Mouse (Mus musculus): ENCODE data around the gene Gpcpd1. TPM values are rescaled to one million over a fixed set of nuclear protein-coding genes. Genes with fewer than 3 reads are reported as not detected.
A peak's percentile ranks its signal among the peaks of the same experiment; 100 is the strongest.

Gene Gpcpd1
- polyA plus RNA-seq, 1 experiment from 2014 or later = 33.1 TPM

DNA sequence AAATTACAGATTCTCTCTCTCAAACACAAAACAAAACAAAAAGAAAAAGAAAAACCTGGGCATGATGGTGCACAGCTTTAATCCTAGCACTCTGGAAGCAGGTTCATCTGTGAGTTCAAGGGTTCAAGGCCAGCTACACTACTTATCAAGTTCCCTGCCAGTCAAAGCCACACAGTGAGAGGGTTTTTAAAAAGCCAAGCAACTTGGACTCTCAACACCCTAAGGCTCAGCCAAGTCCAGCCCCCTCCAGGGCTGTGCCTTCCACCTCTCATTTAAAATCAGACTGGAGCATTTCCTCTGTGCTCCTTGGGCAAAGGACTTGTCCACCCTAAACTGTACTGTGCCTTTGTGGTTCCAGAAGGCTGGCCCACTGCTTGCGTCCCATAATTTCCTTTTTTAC lies 3.3 kb downstream of the Gpcpd1 start:
- Histone ChIP-seq H3K27me3 (ENCODE audit: insufficient read depth, low read length) (no peaks in the 10 kb centered on the region), H3K9me3 (ENCODE audit: low read depth, low read length) (no peaks in the 10 kb centered on the region), H3K4me3 (ENCODE audit: low read depth, low read length) (no peak overlapping the region), H3K4me2 (no peak overlapping the region), H3K27ac (ENCODE audit: low read depth) (no peak overlapping the region), H3K4me1 (ENCODE audit: insufficient read depth) (no peaks in the 10 kb centered on the region; the same call in 1 of the 2 replicates), H3K36me3 (ENCODE audit: insufficient read depth) (no peaks in the 10 kb centered on the region), H3K9ac (no peak overlapping the region)
- ATAC-seq (ENCODE audit: insufficient read depth) (no peak), DNase-seq (no peak)
- WGBS = 86% methylated on average over 1 of the region's 1 CpGs
- TF ChIP-seq CTCF (IDR thresholded peaks at IDR 0.05; ENCODE audit: low read depth) = no peak

DNA sequence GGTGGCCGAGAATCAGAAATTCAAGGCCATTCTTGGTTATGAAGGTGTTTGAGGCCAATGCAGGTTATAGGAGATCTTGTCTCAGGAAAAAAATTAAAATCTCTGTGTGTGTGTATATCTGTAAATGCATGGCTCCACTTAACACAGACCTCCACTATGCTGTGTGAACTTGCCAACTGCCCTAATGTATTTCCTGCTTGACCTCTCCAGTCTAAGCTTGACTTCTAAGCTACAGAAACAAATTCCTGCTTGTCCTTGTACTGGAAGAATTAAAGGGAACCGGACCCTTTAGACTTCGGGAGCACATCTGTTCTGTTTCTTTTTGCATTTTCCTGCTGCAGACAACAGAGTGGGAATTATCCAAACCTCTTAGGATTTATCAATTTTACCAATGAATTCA lies 4.4 kb downstream of the Gpcpd1 start:
- no peak for TF ChIP-seq CTCF (IDR thresholded peaks at IDR 0.05; ENCODE audit: low read depth)
- Histone ChIP-seq H3K27ac (ENCODE audit: low read depth) (no peak overlapping the region), H3K9ac (no peak overlapping the region), H3K27me3 (ENCODE audit: insufficient read depth, low read length) (no peaks in the 10 kb centered on the region), H3K4me3 (ENCODE audit: low read depth, low read length) (no peak overlapping the region), H3K4me2 (no peak overlapping the region), H3K36me3 (ENCODE audit: insufficient read depth) (no peaks in the 10 kb centered on the region), H3K4me1 (ENCODE audit: insufficient read depth) (no peaks in the 10 kb centered on the region; the same call in 1 of the 2 replicates), H3K9me3 (ENCODE audit: low read depth, low read length) (no peaks in the 10 kb centered on the region)
- no peak for ATAC-seq (ENCODE audit: insufficient read depth)
- WGBS = 64% methylated on average over 3 of the region's 3 CpGs
- DNase-seq = no peak

DNA sequence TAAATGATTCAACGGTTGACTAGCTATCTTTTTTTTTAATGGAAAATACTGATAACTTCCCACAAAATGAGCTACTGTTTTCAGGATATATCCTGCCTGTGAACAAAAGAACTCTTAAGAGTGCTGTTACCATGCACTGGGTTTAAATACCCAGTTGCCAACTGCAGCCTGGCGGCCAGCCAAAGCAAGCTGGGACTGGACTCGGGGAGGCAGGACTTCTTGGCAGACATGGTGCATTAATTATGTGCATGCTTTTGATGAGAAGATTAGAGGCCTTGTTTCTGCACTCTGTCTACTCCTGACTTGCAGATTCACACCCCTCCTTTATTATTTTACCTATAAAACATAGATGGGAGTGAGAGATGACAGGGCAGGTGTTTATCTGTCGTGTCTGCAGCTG lies 5.3 kb downstream of the Gpcpd1 start:
- no peak for ATAC-seq (ENCODE audit: insufficient read depth)
- Histone ChIP-seq H3K4me3 (ENCODE audit: low read depth, low read length) (no peak overlapping the region), H3K9ac (no peak overlapping the region), H3K27me3 (ENCODE audit: insufficient read depth, low read length) (no peaks in the 10 kb centered on the region), H3K4me2 (no peak overlapping the region), H3K27ac (ENCODE audit: low read depth) (no peak overlapping the region), H3K9me3 (ENCODE audit: low read depth, low read length) (no peaks in the 10 kb centered on the region), H3K36me3 (ENCODE audit: insufficient read depth) (no peaks in the 10 kb centered on the region), H3K4me1 (ENCODE audit: insufficient read depth) (no peaks in the 10 kb centered on the region; the same call in 1 of the 2 replicates)
- DNase-seq = peak; percentile 84
- no peak for TF ChIP-seq CTCF (IDR thresholded peaks at IDR 0.05; ENCODE audit: low read depth)
- 42% methylated on average over 4 of the region's 4 CpGs for WGBS

DNA sequence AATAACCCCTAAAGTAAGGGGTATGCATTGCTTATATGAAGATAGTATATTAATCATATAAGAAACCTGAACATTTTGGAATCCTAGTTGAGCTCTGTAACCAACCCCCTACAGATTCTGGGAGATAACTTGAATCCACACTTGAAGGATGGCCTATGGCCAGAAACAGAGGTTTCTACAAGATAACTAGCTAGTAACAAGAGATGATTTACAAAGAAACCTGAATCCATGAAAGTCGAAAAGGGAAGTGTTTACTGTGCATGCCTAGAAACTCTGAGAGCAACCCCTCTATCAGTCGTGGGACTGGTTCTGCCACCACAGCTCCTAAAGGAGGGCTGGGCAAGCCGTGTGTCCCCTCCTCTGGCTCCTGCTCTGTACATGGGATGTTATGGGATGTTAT lies 7.8 kb downstream of the Gpcpd1 start:
- peaks cover 6% of the 10 kb centered on the region for H3K4me1 ChIP-seq (ENCODE audit: insufficient read depth)
- no peaks in the 10 kb centered on the region for H3K36me3 ChIP-seq (ENCODE audit: insufficient read depth)
- ATAC-seq (ENCODE audit: insufficient read depth) = no peak
- H3K27me3 ChIP-seq (ENCODE audit: insufficient read depth, low read length) = no peaks in the 10 kb centered on the region
- WGBS = 71% methylated on average over 3 of the region's 3 CpGs
- TF ChIP-seq CTCF (IDR thresholded peaks at IDR 0.05; ENCODE audit: low read depth) = no peak
- DNase-seq = no peak
- no peaks in the 10 kb centered on the region for H3K9me3 ChIP-seq (ENCODE audit: low read depth, low read length)
- H3K4me3 ChIP-seq (ENCODE audit: low read depth, low read length) = no peak overlapping the region
- no peak overlapping the region for H3K27ac ChIP-seq (ENCODE audit: low read depth)
- no peak overlapping the region for H3K4me2 ChIP-seq
- H3K9ac ChIP-seq = no peak overlapping the region

DNA sequence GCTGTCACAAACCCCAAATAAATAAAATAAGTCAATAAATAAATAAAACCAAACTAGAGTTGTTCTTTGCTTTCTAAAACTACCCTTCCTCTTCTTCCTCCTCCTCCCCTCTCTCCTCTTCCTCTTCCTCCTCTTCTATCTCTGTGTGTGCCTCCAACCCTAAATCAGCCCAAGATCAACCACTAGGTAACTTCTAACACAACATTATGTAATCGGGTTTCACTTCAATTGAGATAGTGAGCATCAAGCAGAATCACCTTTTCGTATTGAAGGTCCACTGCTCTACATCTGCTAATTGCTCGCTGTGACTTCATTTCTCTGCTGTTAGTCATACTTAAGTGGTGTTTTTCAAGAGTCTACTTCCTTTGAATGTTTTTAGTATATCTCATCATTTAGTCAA lies 8.8 kb downstream of the Gpcpd1 start:
- no peak overlapping the region for H3K27ac ChIP-seq (ENCODE audit: low read depth)
- no peaks in the 10 kb centered on the region for H3K9me3 ChIP-seq (ENCODE audit: low read depth, low read length)
- no peak for TF ChIP-seq CTCF (IDR thresholded peaks at IDR 0.05; ENCODE audit: low read depth)
- H3K9ac ChIP-seq = no peak overlapping the region
- peak overlapping the region; percentile 76; the same call in 1 of the 2 replicates for H3K4me2 ChIP-seq
- H3K4me1 ChIP-seq (ENCODE audit: insufficient read depth) = peaks cover 6% of the 10 kb centered on the region
- no peak for DNase-seq
- peak overlapping the region; percentile 76; the same call in 1 of the 2 replicates for H3K4me3 ChIP-seq (ENCODE audit: low read depth, low read length)
- no peaks in the 10 kb centered on the region for H3K27me3 ChIP-seq (ENCODE audit: insufficient read depth, low read length)
- WGBS = 95% methylated on average over 3 of the region's 3 CpGs
- no peaks in the 10 kb centered on the region for H3K36me3 ChIP-seq (ENCODE audit: insufficient read depth)
- no peak for ATAC-seq (ENCODE audit: insufficient read depth)

DNA sequence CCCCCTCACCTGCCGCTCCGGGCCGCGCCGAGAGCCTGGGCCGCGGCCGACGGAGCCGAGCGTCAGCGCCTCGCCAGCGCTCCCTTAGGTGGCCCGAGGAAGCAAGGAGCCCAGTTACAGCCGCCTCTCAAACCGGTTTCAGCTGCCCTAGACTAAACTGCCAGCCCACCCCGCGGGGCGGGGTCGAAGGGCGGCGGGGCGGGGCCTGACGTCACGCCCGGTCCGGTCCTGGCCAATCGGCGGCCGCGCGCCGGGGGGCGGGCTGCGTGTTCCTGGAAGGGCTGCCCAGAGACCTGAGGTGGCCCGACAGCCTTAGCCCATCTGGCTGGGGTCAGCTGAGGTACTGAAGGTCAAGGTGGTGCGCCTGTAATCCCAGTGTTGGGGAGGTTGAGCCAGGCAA lies 9.5 kb downstream of the Gpcpd1 start:
- peak; percentile 99 for ATAC-seq (ENCODE audit: insufficient read depth)

DNA sequence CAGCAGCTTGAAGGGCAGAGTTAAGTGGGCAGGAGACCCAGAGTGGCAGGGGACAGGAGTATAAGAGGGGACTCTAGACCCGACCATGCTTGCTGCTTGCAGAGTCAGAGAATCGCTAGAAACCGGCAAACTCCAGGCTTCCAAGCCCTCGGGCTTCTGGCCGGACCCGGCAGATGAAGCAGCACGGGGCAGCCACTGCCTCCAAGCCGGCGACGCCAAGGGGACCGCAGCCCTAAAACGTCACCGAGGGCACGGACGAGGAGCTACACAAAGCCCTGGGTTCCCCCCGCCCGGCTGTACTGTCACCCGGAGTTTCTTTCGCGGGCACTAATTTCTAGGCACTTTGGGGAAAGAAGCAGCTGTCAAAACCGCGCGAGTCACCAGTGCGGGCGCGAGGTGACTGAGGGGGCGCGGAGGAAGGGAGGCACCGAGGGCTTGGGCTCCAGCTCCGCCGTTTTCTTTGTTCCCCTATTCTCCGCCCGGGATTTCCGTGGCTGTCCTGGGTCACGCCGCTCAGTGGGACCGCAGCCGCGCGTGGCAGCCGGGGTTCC lies 10.0 kb downstream of the Gpcpd1 start:
- Histone ChIP-seq H3K4me3 (ENCODE audit: low read depth, low read length) (peak overlapping the region; percentile 76), H3K36me3 (ENCODE audit: insufficient read depth) (no peaks in the 10 kb centered on the region), H3K9me3 (ENCODE audit: low read depth, low read length) (no peaks in the 10 kb centered on the region), H3K27ac (ENCODE audit: low read depth) (peak overlapping the region; percentile 99), H3K4me2 (peak overlapping the region; percentile 76), H3K4me1 (ENCODE audit: insufficient read depth) (peaks cover 6% of the 10 kb centered on the region), H3K9ac (peak overlapping the region; percentile 96), H3K27me3 (ENCODE audit: insufficient read depth, low read length) (no peaks in the 10 kb centered on the region)
- TF ChIP-seq CTCF (IDR thresholded peaks at IDR 0.05; ENCODE audit: low read depth) = no peak
- DNase-seq (peak; percentile 69), ATAC-seq (ENCODE audit: insufficient read depth) (peak; percentile 76)
- WGBS = 0% methylated on average over 38 of the region's 41 CpGs

More for the DNA sequence above, 9.5 kb downstream of the Gpcpd1 start:
- WGBS = under 1% methylated on average over 26 of the region's 38 CpGs
- peak; percentile 96 for DNase-seq
- H3K4me2 ChIP-seq = peak overlapping the region; percentile 76
- peak overlapping the region; percentile 96 for H3K9ac ChIP-seq
- H3K36me3 ChIP-seq (ENCODE audit: insufficient read depth) = no peaks in the 10 kb centered on the region
- H3K9me3 ChIP-seq (ENCODE audit: low read depth, low read length) = no peaks in the 10 kb centered on the region
- H3K27ac ChIP-seq (ENCODE audit: low read depth) = peak overlapping the region; percentile 99
- H3K27me3 ChIP-seq (ENCODE audit: insufficient read depth, low read length) = no peaks in the 10 kb centered on the region
- TF ChIP-seq CTCF (IDR thresholded peaks at IDR 0.05; ENCODE audit: low read depth) = peak; percentile 41
- H3K4me3 ChIP-seq (ENCODE audit: low read depth, low read length) = peak overlapping the region; percentile 76
- H3K4me1 ChIP-seq (ENCODE audit: insufficient read depth) = peaks cover 6% of the 10 kb centered on the region
